Mouse (Mus musculus) lung, postnatal 0 days (tissue): Measurements from ENCODE around the gene Trpd52l3. TPM values are rescaled to one million over a fixed set of nuclear protein-coding genes. Genes with fewer than 3 reads are reported as not detected.

Source experiments
- ATAC-seq: fragments of 200-750 bp; cut with Nextera tagmentation; 2 replicates; pipeline ENCODE4 v1.8.0; 2017; ENCODE audit warnings: moderate library complexity
- DNase-seq: peaks from one replicate; pipeline ENCODE4 v3.0.0-alpha.2; 2016; ENCODE audit warnings: low spot score
- H3K27ac ChIP-seq: fragments of 300-500 bp; sonication (generic); 2 replicates; pipeline ENCODE4 v1.5.1; 2014; ENCODE audit warnings: antibody characterized with exemption, mild to moderate bottlenecking, low read length, mixed read lengths
- H3K27me3 ChIP-seq: fragments of 300-500 bp; sonication (generic); replicated peaks from 2 replicates; pipeline ENCODE4 v1.6.1; 2014; ENCODE audit warnings: low read length, mixed read lengths; ENCODE audit not compliant: insufficient read depth
- H3K36me3 ChIP-seq: fragments of 300-500 bp; sonication (generic); 2 replicates; pipeline ENCODE4 v1.6.1; 2014; ENCODE audit warnings: low read length, mixed read lengths; ENCODE audit not compliant: insufficient read depth
- H3K4me1 ChIP-seq: fragments of 300-500 bp; sonication (generic); 2 replicates; pipeline ENCODE4 v1.6.1; 2014; ENCODE audit warnings: antibody characterized with exemption, low read depth, low read length, mixed read lengths; ENCODE audit not compliant: insufficient read depth
- H3K4me2 ChIP-seq: fragments of 300-500 bp; sonication (generic); replicated peaks from 2 replicates; pipeline ENCODE4 v1.6.1; 2014; ENCODE audit warnings: low read depth, mild to moderate bottlenecking, low read length, moderate library complexity, mixed read lengths
- H3K4me3 ChIP-seq: fragments of 300-500 bp; sonication (generic); 2 replicates; pipeline ENCODE4 v1.5.1; 2014; ENCODE audit warnings: low read depth, low read length
- H3K9ac ChIP-seq: fragments of 300-500 bp; sonication (generic); replicated peaks from 2 replicates; pipeline ENCODE4 v1.6.1; 2014; ENCODE audit warnings: low read depth, mild to moderate bottlenecking
- H3K9me3 ChIP-seq: fragments of 300-500 bp; sonication (generic); 2 replicates; pipeline ENCODE4 v1.6.1; 2016; ENCODE audit warnings: low read length, mixed read lengths
- CTCF ChIP-seq: IDR thresholded peaks from 2 replicates; pipeline ENCODE4 v1.5.1; 2016; ENCODE audit warnings: antibody characterized with exemption, mild to moderate bottlenecking
- EP300 ChIP-seq: IDR thresholded peaks from 2 replicates; pipeline ENCODE4 v1.6.1; 2016; ENCODE audit warnings: antibody characterized with exemption, mild to moderate bottlenecking, control low read depth
- WGBS: fragments of 180-500 bp; shearing (Covaris S2); extraction: QIAGEN DNeasy Blood & Tissue Kit; methylation state at CpG from one replicate; pipeline ENCODE4 v1.1.7; 2014; 5-methylcytosine and 5-hydroxymethylcytosine counted together
- polyA plus RNA-seq: library from polyadenylated mRNA; unstranded; fragments of >200 nt; fragmentation: Nextera tagmentation; extraction: Ambion mirVana; gene quantifications from 2 replicates; pipeline ENCODE4 v1.2.1, GENCODE M21; 2015

The Trpd52l3 gene
- polyA plus RNA-seq, 1 experiment from 2014 or later, result not detected

DNA sequence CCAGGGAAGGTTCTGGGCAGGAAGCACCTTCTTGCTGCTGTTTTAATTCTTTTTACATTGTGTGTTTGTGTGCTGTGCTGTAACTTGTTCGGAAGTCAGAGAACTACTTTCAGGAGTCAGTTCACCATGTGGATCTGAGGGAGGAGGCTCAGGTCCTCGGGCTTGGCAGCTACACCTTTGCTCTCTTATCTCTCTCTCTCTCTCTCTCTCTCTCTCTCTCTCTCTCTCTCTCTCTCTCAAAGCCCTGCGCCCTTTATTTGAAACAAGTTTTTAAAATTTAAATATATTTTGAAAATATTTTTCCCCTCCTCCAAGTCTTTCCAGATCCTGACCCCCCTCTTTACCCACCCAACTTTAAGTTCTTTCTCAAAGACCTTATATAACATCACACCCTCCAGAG lies 31.8 kb downstream of the Trpd52l3 start:
- Histone ChIP-seq H3K36me3 (no peaks in the 10 kb centered on the region), H3K4me2 (no peak overlapping the region), H3K9ac (no peak overlapping the region), H3K27me3 (no peaks in the 10 kb centered on the region), H3K4me3 (no peak overlapping the region), H3K27ac (no peak overlapping the region), H3K9me3 (no peaks in the 10 kb centered on the region), H3K4me1 (peaks cover 13% of the 10 kb centered on the region; the same call in 1 of the 2 replicates)
- WGBS, result 52% methylated on average over 3 of the region's 3 CpGs
- ATAC-seq (no peak), DNase-seq (no peak)
- TF ChIP-seq CTCF (no peak), EP300 (no peak)

DNA sequence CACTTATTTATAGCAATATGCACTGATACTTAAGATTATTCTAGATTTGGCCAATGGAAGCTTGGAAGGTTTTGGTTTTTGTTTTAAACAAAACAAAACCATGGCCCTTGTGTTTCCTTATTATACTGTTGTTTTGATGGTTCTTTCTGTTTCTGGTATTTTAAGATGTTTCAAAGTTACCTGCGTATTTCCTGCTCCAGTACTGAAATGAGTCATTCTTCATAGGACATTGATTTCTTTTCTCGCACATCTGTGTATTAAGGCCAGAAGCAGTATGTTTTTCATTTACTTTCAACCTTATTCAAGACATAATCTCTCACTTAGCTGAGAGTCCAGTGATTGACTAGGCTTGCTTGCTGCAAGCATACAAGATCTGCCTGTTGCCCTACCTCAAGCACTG lies 40.1 kb downstream of the Trpd52l3 start:
- DNase-seq (no peak), ATAC-seq (no peak)
- Histone ChIP-seq H3K4me2 (no peak overlapping the region), H3K27ac (no peak overlapping the region), H3K4me3 (no peak overlapping the region), H3K9ac (no peak overlapping the region), H3K9me3 (no peaks in the 10 kb centered on the region), H3K27me3 (no peaks in the 10 kb centered on the region), H3K36me3 (peaks cover 5% of the 10 kb centered on the region; the same call in 1 of the 2 replicates), H3K4me1 (no peaks in the 10 kb centered on the region)
- TF ChIP-seq EP300 (no peak), CTCF (no peak)
- 90% methylated on average over 2 of the region's 2 CpGs for WGBS

GRCm38 (mm10) chr19:30044630-30045029 lies 41.0 kb downstream of the Trpd52l3 start:
- WGBS, result 94% methylated on average over 1 of the region's 1 CpGs
- peak; percentile 28; the same call in 1 of the 2 replicates for TF ChIP-seq CTCF
- TF ChIP-seq EP300, result no peak
- Histone ChIP-seq H3K36me3 (peaks cover 5% of the 10 kb centered on the region; the same call in 1 of the 2 replicates), H3K9ac (no peak overlapping the region), H3K27me3 (no peaks in the 10 kb centered on the region), H3K4me2 (no peak overlapping the region), H3K27ac (no peak overlapping the region), H3K4me1 (no peaks in the 10 kb centered on the region), H3K9me3 (no peaks in the 10 kb centered on the region), H3K4me3 (no peak overlapping the region)
- DNase-seq (no peak), ATAC-seq (no peak)

GRCm38 (mm10) chr19:30045857-30046256 lies 42.3 kb downstream of the Trpd52l3 start:
- Histone ChIP-seq H3K27me3 (no peaks in the 10 kb centered on the region), H3K9me3 (no peaks in the 10 kb centered on the region), H3K36me3 (peaks cover 5% of the 10 kb centered on the region; the same call in 1 of the 2 replicates), H3K4me1 (no peaks in the 10 kb centered on the region), H3K9ac (no peak overlapping the region), H3K4me3 (no peak overlapping the region), H3K4me2 (no peak overlapping the region), H3K27ac (no peak overlapping the region)
- ATAC-seq, result no peak
- 70% methylated on average over 1 of the region's 1 CpGs for WGBS
- DNase-seq, result no peak
- TF ChIP-seq EP300, result no peak
- TF ChIP-seq CTCF, result peak; percentile 57

- Histone ChIP-seq H3K27ac (no peak overlapping the region), H3K9me3 (no peaks in the 10 kb centered on the region), H3K4me2 (no peak overlapping the region), H3K27me3 (no peaks in the 10 kb centered on the region), H3K36me3 (peaks cover 5% of the 10 kb centered on the region; the same call in 1 of the 2 replicates), H3K4me1 (no peaks in the 10 kb centered on the region), H3K9ac (no peak overlapping the region), H3K4me3 (no peak overlapping the region)
- TF ChIP-seq CTCF, result no peak
- no peak for TF ChIP-seq EP300
- ATAC-seq, result no peak
- no peak for DNase-seq
- 80% methylated on average over 2 of the region's 2 CpGs for WGBS
Observed at GRCm38 (mm10) chr19:30050584-30050983, 47.0 kb downstream of the Trpd52l3 start.

DNA sequence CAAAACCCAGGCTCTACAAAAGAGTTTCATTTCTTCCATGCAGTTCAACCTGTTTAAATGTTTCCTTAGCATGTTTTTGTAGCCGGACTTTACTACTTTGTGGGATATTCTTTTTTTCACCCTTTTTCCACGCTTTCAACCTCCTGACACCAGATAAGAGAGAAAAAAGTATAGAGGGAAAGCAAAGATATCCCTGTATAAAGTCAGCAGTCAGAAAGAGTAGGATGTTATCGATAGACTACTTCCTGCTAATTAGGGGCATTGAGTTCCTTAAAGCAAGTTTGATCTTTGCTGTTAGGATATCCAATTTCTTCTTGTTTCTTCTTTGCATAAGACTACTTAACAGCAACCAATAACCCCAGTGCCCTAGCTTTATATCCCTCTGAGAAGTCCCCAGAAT lies 47.9 kb downstream of the Trpd52l3 start:
- H3K27ac ChIP-seq, result no peak overlapping the region
- WGBS, result 83% methylated on average over 3 of the region's 3 CpGs
- no peaks in the 10 kb centered on the region for H3K4me1 ChIP-seq
- no peak for TF ChIP-seq EP300
- TF ChIP-seq CTCF, result no peak
- no peaks in the 10 kb centered on the region for H3K9me3 ChIP-seq
- H3K9ac ChIP-seq, result no peak overlapping the region
- H3K4me2 ChIP-seq, result no peak overlapping the region
- H3K36me3 ChIP-seq, result no peaks in the 10 kb centered on the region
- DNase-seq (no peak), ATAC-seq (no peak)
- H3K27me3 ChIP-seq, result no peaks in the 10 kb centered on the region
- H3K4me3 ChIP-seq, result no peak overlapping the region

DNA sequence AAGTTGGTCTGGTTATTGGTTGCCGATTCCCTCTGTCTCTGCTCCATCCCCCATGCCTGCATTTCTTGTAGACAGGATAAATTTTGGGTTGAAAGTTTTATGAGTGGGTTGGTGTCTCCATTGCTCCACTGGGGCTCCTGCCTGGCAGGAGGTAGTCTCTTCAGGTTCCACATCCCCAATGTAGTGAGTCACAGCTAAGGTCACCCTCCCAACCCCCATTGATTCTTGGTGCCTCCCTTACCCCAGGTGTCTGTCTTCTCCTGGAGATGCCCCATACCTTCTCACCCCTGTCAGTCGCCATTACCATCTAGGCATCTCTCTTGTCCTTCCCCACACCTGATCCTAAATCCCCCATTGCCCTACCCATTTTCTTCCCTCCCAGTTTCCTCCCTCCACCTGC lies 50.6 kb downstream of the Trpd52l3 start:
- Histone ChIP-seq H3K9me3 (no peaks in the 10 kb centered on the region), H3K4me1 (no peaks in the 10 kb centered on the region), H3K4me3 (no peak overlapping the region), H3K36me3 (no peaks in the 10 kb centered on the region), H3K4me2 (no peak overlapping the region), H3K27me3 (no peaks in the 10 kb centered on the region), H3K27ac (no peak overlapping the region), H3K9ac (no peak overlapping the region)
- TF ChIP-seq CTCF (no peak), EP300 (no peak)
- DNase-seq (no peak), ATAC-seq (no peak)
- 92% methylated on average over 2 of the region's 2 CpGs for WGBS

Other genes with a start within 250 kb of the Trpd52l3 start
- gene 9930021J03Rik, start 197.8 kb upstream of the Trpd52l3 start, polyA plus RNA-seq, result 3.2 and 3.7 TPM in 2 replicates
- gene Ranbp6, start 190.8 kb upstream of the Trpd52l3 start, polyA plus RNA-seq, result 7.6 and 9.0 TPM in 2 replicates
- 56.1 and 148 TPM in 2 replicates for gene Il33, start 78.7 kb upstream of the Trpd52l3 start, polyA plus RNA-seq
- 28.0 and 36.7 TPM in 2 replicates for gene Uhrf2, start 26.7 kb downstream of the Trpd52l3 start, polyA plus RNA-seq
- 0.07 and 0.10 TPM in 2 replicates for gene Gldc, start 171.6 kb downstream of the Trpd52l3 start, polyA plus RNA-seq
- not detected in 2 replicates for gene Mbl2, start 229.2 kb downstream of the Trpd52l3 start, polyA plus RNA-seq